Mouse (Mus musculus) bone marrow macrophage, adult 2 months (primary cell): ENCODE measurements around the gene Gm20695. TPM values are rescaled to one million over a fixed set of nuclear protein-coding genes. Genes with fewer than 3 reads are reported as not detected.
"Not testable (repeated sequence)": the region's sequence is repeated elsewhere in the genome, so short reads cannot be mapped to it uniquely, and the experiment has no call there.

Experiments used
- H3K27ac ChIP-seq: 2 replicates; pipeline ENCODE4 v1.5.1; 2012; ENCODE audit warnings: low read depth, low read length; ENCODE audit not compliant: insufficient read depth
- H3K4me1 ChIP-seq: 2 replicates; pipeline ENCODE4 v1.6.1; 2012; ENCODE audit warnings: low read length; ENCODE audit not compliant: control insufficient read depth, insufficient read depth
- H3K4me3 ChIP-seq: 2 replicates; pipeline ENCODE4 v1.5.1; 2012; ENCODE audit warnings: mild to moderate bottlenecking, low read length, moderate library complexity; ENCODE audit not compliant: insufficient read depth
- CTCF ChIP-seq: IDR thresholded peaks from 2 replicates; pipeline ENCODE4 v1.5.1; 2012; ENCODE audit warnings: low read depth, mild to moderate bottlenecking, low read length, moderate library complexity
- POLR2A ChIP-seq: IDR thresholded peaks from 2 replicates; pipeline ENCODE4 v1.6.1; 2012; ENCODE audit warnings: mild to moderate bottlenecking, low read depth, low read length, borderline replicate concordance
- polyA plus RNA-seq: library from polyadenylated mRNA; stranded (reverse); fragments of >200 nt; gene quantifications from 2 replicates; pipeline ENCODE4 v1.2.4, GENCODE M21; 2012; ENCODE audit not compliant: missing spikeins, insufficient read depth, insufficient read length

Gene Gm20695
- polyA plus RNA-seq: 1.0 TPM in 1 of 2 replicates, not detected in the other

- H3K4me3 ChIP-seq: peak within 1 kb of the TSS; percentile 86
- no peak for TF ChIP-seq CTCF
- TF ChIP-seq POLR2A: no peak
- H3K4me1 ChIP-seq: peaks cover 23% of the 10 kb centered on the region
- H3K27ac ChIP-seq: peak within 1 kb of the TSS; percentile 76
Observed at GRCm38 (mm10) chr16:3884201-3885064, at the start of gene Gm20695, which contains the start of gene Zfp597. TSS of gene Gm20695 (plus strand) at chr16:3884648. TSS of gene Zfp597 (minus strand) at chr16:3884561.

- no peak overlapping the region for H3K27ac ChIP-seq
- H3K4me1 ChIP-seq: no peaks in the 10 kb centered on the region
- TF ChIP-seq CTCF: no peak
- no peak for TF ChIP-seq POLR2A
- H3K4me3 ChIP-seq: no peak overlapping the region
Observed at GRCm38 (mm10) chr16:3835461-3835860, 49.0 kb upstream of the Gm20695 start.

- Histone ChIP-seq H3K4me3 (no peak overlapping the region), H3K27ac (no peak overlapping the region), H3K4me1 (peaks cover 6% of the 10 kb centered on the region)
- no peak for TF ChIP-seq POLR2A
- TF ChIP-seq CTCF: no peak
Observed at GRCm38 (mm10) chr16:3839157-3839885, 45.1 kb upstream of the Gm20695 start.

GRCm38 (mm10) chr16:3842989-3843388 is 41.5 kb upstream of the Gm20695 start:
- TF ChIP-seq POLR2A (no peak), CTCF (no peak)
- H3K4me3 ChIP-seq: no peak overlapping the region
- no peak overlapping the region for H3K27ac ChIP-seq
- peaks cover 13% of the 10 kb centered on the region for H3K4me1 ChIP-seq

GRCm38 (mm10) chr16:3843796-3844195 is 40.7 kb upstream of the Gm20695 start:
- TF ChIP-seq POLR2A (no peak), CTCF (no peak)
- no peak overlapping the region for H3K27ac ChIP-seq
- H3K4me1 ChIP-seq: peaks cover 13% of the 10 kb centered on the region
- no peak overlapping the region for H3K4me3 ChIP-seq

- Histone ChIP-seq H3K4me1 (peaks cover 9% of the 10 kb centered on the region), H3K27ac (no peak within 1 kb of the TSS)
- TF ChIP-seq POLR2A (no peak), CTCF (no peak)
Observed at GRCm38 (mm10) chr16:3846711-3847518, 37.5 kb upstream of the Gm20695 start, which contains the start of gene Zfp174. TSS of gene Zfp174 (plus strand) at chr16:3847268.

GRCm38 (mm10) chr16:3847871-3848270 is 36.6 kb upstream of the Gm20695 start:
- no peak overlapping the region for H3K27ac ChIP-seq
- peak overlapping the region; percentile 77 for H3K4me3 ChIP-seq
- H3K4me1 ChIP-seq: peaks cover 6% of the 10 kb centered on the region
- TF ChIP-seq CTCF (no peak), POLR2A (no peak)

More at GRCm38 (mm10) chr16:3846711-3847518, 37.5 kb upstream of the Gm20695 start, which contains the start of gene Zfp174:
- peak within 1 kb of the TSS; percentile 77 for H3K4me3 ChIP-seq

GRCm38 (mm10) chr16:3848416-3848815 is 36.0 kb upstream of the Gm20695 start:
- peaks cover 6% of the 10 kb centered on the region for H3K4me1 ChIP-seq
- H3K27ac ChIP-seq: no peak overlapping the region
- TF ChIP-seq CTCF (no peak), POLR2A (no peak)
- no peak overlapping the region for H3K4me3 ChIP-seq

GRCm38 (mm10) chr16:3851301-3851700 is 33.1 kb upstream of the Gm20695 start:
- H3K4me1 ChIP-seq, H3K4me3 ChIP-seq, H3K27ac ChIP-seq: not testable (repeated sequence)

- Histone ChIP-seq H3K4me1 (0 out of 2 replicates have a peak, but pooled peaks cover 3% of the 10 kb centered on the region), H3K4me3 (no peak overlapping the region), H3K27ac (no peak overlapping the region)
- no peak for TF ChIP-seq CTCF
- no peak for TF ChIP-seq POLR2A
Observed at GRCm38 (mm10) chr16:3852586-3852985, 31.9 kb upstream of the Gm20695 start.
